Mouse (Mus musculus) stomach, postnatal 0 days (tissue): ENCODE measurements around the gene Gm9112. TPM values are rescaled to one million over a fixed set of nuclear protein-coding genes. Genes with fewer than 3 reads are reported as not detected.
"Not testable (repeated sequence)": the region's sequence is repeated elsewhere in the genome, so short reads cannot be mapped to it uniquely, and the experiment has no call there.

Experiments
- ATAC-seq: fragments of 200-750 bp; cut with Nextera tagmentation; 2 replicates; pipeline ENCODE4 v1.8.0; 2017; ENCODE audit not compliant: low FRiP score, low TSS enrichment
- DNase-seq: peaks from one replicate; pipeline ENCODE4 v3.0.0-alpha.2; 2016; ENCODE audit warnings: low spot score
- H3K27ac ChIP-seq: fragments of 300-500 bp; sonication (generic); replicated peaks from 2 replicates; pipeline ENCODE4 v1.5.1; 2014; ENCODE audit warnings: mild to moderate bottlenecking, control low read depth
- H3K27me3 ChIP-seq: fragments of 300-500 bp; sonication (generic); 2 replicates; pipeline ENCODE4 v1.6.1; 2014; ENCODE audit warnings: low read length; ENCODE audit not compliant: control insufficient read depth, insufficient read depth
- H3K36me3 ChIP-seq: fragments of 300-500 bp; sonication (generic); 2 replicates; pipeline ENCODE4 v1.6.1; 2014; ENCODE audit warnings: low read length, mixed read lengths; ENCODE audit not compliant: control insufficient read depth, insufficient read depth
- H3K4me1 ChIP-seq: fragments of 300-500 bp; sonication (generic); replicated peaks from 2 replicates; pipeline ENCODE4 v1.6.1; 2014; ENCODE audit warnings: antibody characterized with exemption; ENCODE audit not compliant: control insufficient read depth, insufficient read depth
- H3K4me2 ChIP-seq: fragments of 300-500 bp; sonication (generic); replicated peaks from 2 replicates; pipeline ENCODE4 v1.6.1; 2014; ENCODE audit warnings: low read depth, mild to moderate bottlenecking, control low read depth, moderate library complexity
- H3K4me3 ChIP-seq: fragments of 300-500 bp; sonication (generic); 2 replicates; pipeline ENCODE4 v1.5.1; 2014; ENCODE audit warnings: low read depth, low read length, control low read depth
- H3K9ac ChIP-seq: fragments of 300-500 bp; sonication (generic); 2 replicates; pipeline ENCODE4 v1.6.1; 2014; ENCODE audit warnings: mild to moderate bottlenecking, low read length, control low read depth, mixed read lengths
- H3K9me3 ChIP-seq: fragments of 300-500 bp; sonication (generic); 2 replicates; pipeline ENCODE4 v1.6.1; 2016; ENCODE audit warnings: low read length; ENCODE audit not compliant: control insufficient read depth
- CTCF ChIP-seq: IDR thresholded peaks from 2 replicates; pipeline ENCODE4 v1.5.1; 2016; ENCODE audit warnings: antibody characterized with exemption, low read depth, mild to moderate bottlenecking, moderate library complexity
- EP300 ChIP-seq: optimal IDR thresholded peaks from 2 replicates; pipeline ENCODE3; 2016; ENCODE audit warnings: antibody characterized with exemption
- WGBS: fragments of 180-500 bp; shearing (Covaris S2); extraction: QIAGEN DNeasy Blood & Tissue Kit; methylation state at CpG from one replicate; pipeline ENCODE4 v1.1.7; 2014; 5-methylcytosine and 5-hydroxymethylcytosine counted together
- polyA plus RNA-seq: library from polyadenylated mRNA; unstranded; fragments of >200 nt; fragmentation: Nextera tagmentation; extraction: Ambion mirVana; gene quantifications from 2 replicates; pipeline ENCODE4 v1.2.1, GENCODE M21; 2015

The Gm9112 gene
- polyA plus RNA-seq: not detected in 2 replicates

- not testable (repeated sequence) for H3K27me3 ChIP-seq, H3K36me3 ChIP-seq, ATAC-seq, H3K4me3 ChIP-seq, H3K4me2 ChIP-seq, H3K4me1 ChIP-seq, DNase-seq, H3K9ac ChIP-seq, H3K27ac ChIP-seq, H3K9me3 ChIP-seq
- 82% methylated on average over 6 of the region's 10 CpGs for WGBS
Observed at GRCm38 (mm10) chrX:102707535-102707934, at the start of gene Gm9112, which contains the start of gene Dmrtc1b. Gene Gm9112 (minus strand): TSS chrX:102707635. Gene Dmrtc1b (plus strand): TSS chrX:102707865.

- WGBS: 92% methylated on average over 6 of the region's 6 CpGs
Observed at GRCm38 (mm10) chrX:102724226-102724625, 16.8 kb upstream of the Gm9112 start.

GRCm38 (mm10) chrX:102700636-102701035 lies 6.8 kb downstream of the Gm9112 start:
- not testable (repeated sequence) for H3K4me1 ChIP-seq, H3K27me3 ChIP-seq, H3K4me3 ChIP-seq, H3K36me3 ChIP-seq, ATAC-seq, DNase-seq, H3K9me3 ChIP-seq, H3K4me2 ChIP-seq, H3K9ac ChIP-seq, H3K27ac ChIP-seq
- WGBS: 66% methylated on average over 3 of the region's 3 CpGs

More at GRCm38 (mm10) chrX:102724226-102724625, 16.8 kb upstream of the Gm9112 start:
- H3K4me1 ChIP-seq, ATAC-seq, H3K27ac ChIP-seq, H3K9ac ChIP-seq, DNase-seq, H3K4me3 ChIP-seq, H3K9me3 ChIP-seq, H3K4me2 ChIP-seq, H3K27me3 ChIP-seq, H3K36me3 ChIP-seq: not testable (repeated sequence)

GRCm38 (mm10) chrX:102689252-102689651 lies 18.2 kb downstream of the Gm9112 start:
- H3K36me3 ChIP-seq, H3K4me2 ChIP-seq, DNase-seq, ATAC-seq, H3K9ac ChIP-seq, H3K27me3 ChIP-seq, H3K4me3 ChIP-seq, H3K4me1 ChIP-seq, H3K9me3 ChIP-seq, H3K27ac ChIP-seq: not testable (repeated sequence)
- TF ChIP-seq CTCF: peak; percentile 65
- 10% methylated on average over 4 of the region's 4 CpGs for WGBS

- not testable (repeated sequence) for ATAC-seq
- 95% methylated on average over 4 of the region's 5 CpGs for WGBS
Observed at GRCm38 (mm10) chrX:102686872-102687271, 20.6 kb downstream of the Gm9112 start, which contains the start of gene Gm3880. Gene Gm3880 (minus strand): TSS chrX:102686972.

GRCm38 (mm10) chrX:102684706-102685105 lies 22.7 kb downstream of the Gm9112 start:
- H3K9me3 ChIP-seq, H3K4me3 ChIP-seq, H3K9ac ChIP-seq, DNase-seq, H3K4me1 ChIP-seq, H3K4me2 ChIP-seq, H3K36me3 ChIP-seq, H3K27me3 ChIP-seq, ATAC-seq, H3K27ac ChIP-seq: not testable (repeated sequence)
- WGBS: 45% methylated on average over 3 of the region's 3 CpGs

More at GRCm38 (mm10) chrX:102686872-102687271, 20.6 kb downstream of the Gm9112 start, which contains the start of gene Gm3880:
- not testable (repeated sequence) for H3K27ac ChIP-seq, H3K4me2 ChIP-seq, H3K9ac ChIP-seq, H3K27me3 ChIP-seq, H3K4me3 ChIP-seq, H3K4me1 ChIP-seq, DNase-seq, H3K9me3 ChIP-seq, H3K36me3 ChIP-seq

GRCm38 (mm10) chrX:102666641-102667040 lies 40.8 kb downstream of the Gm9112 start:
- WGBS: 61% methylated on average over 2 of the region's 2 CpGs
- TF ChIP-seq EP300: no peak
- no peak for TF ChIP-seq CTCF
- Histone ChIP-seq H3K4me3 (no peak overlapping the region), H3K27ac (no peak overlapping the region), H3K9me3 (no peaks in the 10 kb centered on the region), H3K4me1 (no peaks in the 10 kb centered on the region), H3K36me3 (no peaks in the 10 kb centered on the region), H3K4me2 (no peak overlapping the region), H3K9ac (no peak overlapping the region), H3K27me3 (no peaks in the 10 kb centered on the region)
- DNase-seq: no peak
- no peak for ATAC-seq
